Mouse (Mus musculus): ENCODE measurements around the gene Oprm1.

DNA sequence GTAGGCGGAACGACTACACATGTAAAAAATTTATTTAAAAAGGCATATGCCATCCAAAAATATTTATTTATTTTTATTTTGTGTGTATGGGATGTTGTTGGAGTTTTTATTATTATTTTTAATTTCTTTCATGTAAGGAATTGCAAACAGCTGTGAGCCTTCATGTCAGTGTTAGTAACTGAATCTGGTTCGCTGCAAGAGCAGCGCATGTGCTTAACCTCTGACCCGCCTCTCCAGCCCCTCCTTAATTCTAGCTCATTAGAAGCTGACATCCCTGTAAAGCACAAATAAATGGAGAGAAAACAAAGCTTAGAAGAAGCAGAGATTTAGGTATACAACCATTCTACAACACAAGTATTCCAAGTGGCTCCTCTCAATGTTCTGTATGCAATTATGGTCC lies 285.6 kb downstream of the Oprm1 start:
- TF ChIP-seq HCFC1 (IDR thresholded peaks at IDR 0.05; ENCODE audit: borderline replicate concordance, insufficient read depth, low read length) (no peak), ZC3H11A (IDR thresholded peaks at IDR 0.05; ENCODE audit: borderline replicate concordance, low read depth, low read length) (no peak), CHD2 (IDR thresholded peaks at IDR 0.05; ENCODE audit: low read depth, low read length) (no peak)

Measured in ES-E14 (cell line).